Mouse (Mus musculus): ENCODE data around the gene Lztr1. TPM values are rescaled to one million over a fixed set of nuclear protein-coding genes. Genes with fewer than 3 reads are reported as not detected.

The Lztr1 gene
- total and polyA plus RNA-seq, 3 experiments: 24.3 to 98.0 (median 28.5) TPM

GRCm38 (mm10) chr16:17472498-17472897 is 36.0 kb upstream of the Lztr1 start:
- Histone ChIP-seq H3K4me3 (no peak overlapping the region), H3K36me3 (ENCODE audit: control insufficient read depth, insufficient read depth, low read length) (peaks cover 15% of the 10 kb centered on the region), H3K27me3 (ENCODE audit: control insufficient read depth, insufficient read depth, low read length) (no peaks in the 10 kb centered on the region), H3K27ac (no peak overlapping the region), H3K9ac (ENCODE audit: low read depth, low read length) (no peak overlapping the region), H3K79me2 (replicated peaks; ENCODE audit: control insufficient read depth, insufficient read depth, low read length) (peaks cover 9% of the 10 kb centered on the region; the same call in 1 of the 2 replicates), H3K4me1 (ENCODE audit: control insufficient read depth, insufficient read depth, low read length) (peaks cover 3% of the 10 kb centered on the region)
- no peak for DNase-seq
- WGBS: 63% methylated on average over 6 of the region's 6 CpGs
- TF ChIP-seq POLR2A (IDR thresholded peaks at IDR 0.05; ENCODE audit: insufficient read depth, low read depth, low read length): no peak
- no peak for TF ChIP-seq CTCF (IDR thresholded peaks at IDR 0.05)
- TF ChIP-seq EP300 (IDR thresholded peaks at IDR 0.05; ENCODE audit: insufficient read depth, low read depth, low read length): no peak
- intact Hi-C loops (cut with DNase I): no loop called here

DNA sequence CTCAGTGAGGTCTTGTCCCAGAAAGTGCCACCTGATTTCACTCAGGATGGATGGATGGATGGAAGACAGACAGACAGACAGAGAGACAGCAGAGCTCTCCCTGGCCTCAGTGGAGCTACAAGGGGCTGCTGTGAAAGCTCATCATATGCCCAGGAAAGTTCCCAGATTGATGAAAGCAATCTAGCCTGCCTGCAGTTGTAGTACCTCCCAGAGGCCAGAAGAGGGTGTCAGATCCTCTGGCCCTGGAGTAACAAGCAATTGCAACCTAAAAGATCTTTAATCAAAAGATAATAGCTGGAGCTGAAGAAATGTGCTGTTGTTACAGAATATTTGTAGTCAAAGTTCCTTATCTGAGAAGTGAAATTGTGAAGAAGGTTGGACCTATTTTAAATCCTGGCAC is 34.4 kb upstream of the Lztr1 start:
- Histone ChIP-seq H3K79me2 (replicated peaks; ENCODE audit: control insufficient read depth, insufficient read depth, low read length) (peaks cover 9% of the 10 kb centered on the region; the same call in 1 of the 2 replicates), H3K27me3 (ENCODE audit: control insufficient read depth, insufficient read depth, low read length) (no peaks in the 10 kb centered on the region), H3K27ac (no peak overlapping the region), H3K9ac (ENCODE audit: low read depth, low read length) (no peak overlapping the region), H3K4me3 (no peak overlapping the region), H3K36me3 (ENCODE audit: control insufficient read depth, insufficient read depth, low read length) (peaks cover 25% of the 10 kb centered on the region), H3K4me1 (ENCODE audit: control insufficient read depth, insufficient read depth, low read length) (peaks cover 6% of the 10 kb centered on the region)
- no peak for TF ChIP-seq EP300 (IDR thresholded peaks at IDR 0.05; ENCODE audit: insufficient read depth, low read depth, low read length)
- peak; percentile 83 for TF ChIP-seq CTCF (IDR thresholded peaks at IDR 0.05)
- DNase-seq: no peak
- intact Hi-C loops (cut with DNase I): no loop called here

- TF ChIP-seq CTCF (IDR thresholded peaks at IDR 0.05) (no peak), POLR2A (IDR thresholded peaks at IDR 0.05; ENCODE audit: insufficient read depth, low read depth, low read length) (no peak), EP300 (IDR thresholded peaks at IDR 0.05; ENCODE audit: insufficient read depth, low read depth, low read length) (no peak)
- H3K36me3 ChIP-seq (ENCODE audit: control insufficient read depth, insufficient read depth, low read length): peaks cover 22% of the 10 kb centered on the region
- H3K27ac ChIP-seq: no peak overlapping the region
- H3K4me3 ChIP-seq: no peak overlapping the region
- H3K27me3 ChIP-seq (ENCODE audit: control insufficient read depth, insufficient read depth, low read length): no peaks in the 10 kb centered on the region
- intact Hi-C loops (cut with DNase I): no loop called here
- no peak for DNase-seq
- H3K9ac ChIP-seq (ENCODE audit: low read depth, low read length): no peak overlapping the region
- 87% methylated on average over 2 of the region's 2 CpGs for WGBS
- peaks cover 6% of the 10 kb centered on the region for H3K4me1 ChIP-seq (ENCODE audit: control insufficient read depth, insufficient read depth, low read length)
- peaks cover 9% of the 10 kb centered on the region; the same call in 1 of the 2 replicates for H3K79me2 ChIP-seq (replicated peaks; ENCODE audit: control insufficient read depth, insufficient read depth, low read length)
Observed at GRCm38 (mm10) chr16:17474761-17475160, 33.7 kb upstream of the Lztr1 start.

- no peaks in the 10 kb centered on the region for H3K27me3 ChIP-seq (ENCODE audit: control insufficient read depth, insufficient read depth, low read length)
- peaks cover 22% of the 10 kb centered on the region for H3K36me3 ChIP-seq (ENCODE audit: control insufficient read depth, insufficient read depth, low read length)
- no peak overlapping the region for H3K4me3 ChIP-seq
- H3K79me2 ChIP-seq (replicated peaks; ENCODE audit: control insufficient read depth, insufficient read depth, low read length): peaks cover 7% of the 10 kb centered on the region; the same call in 1 of the 2 replicates
- TF ChIP-seq EP300 (IDR thresholded peaks at IDR 0.05; ENCODE audit: insufficient read depth, low read depth, low read length) (no peak), CTCF (IDR thresholded peaks at IDR 0.05) (no peak), POLR2A (IDR thresholded peaks at IDR 0.05; ENCODE audit: insufficient read depth, low read depth, low read length) (no peak)
- no peak overlapping the region for H3K27ac ChIP-seq
- H3K9ac ChIP-seq (ENCODE audit: low read depth, low read length): no peak overlapping the region
- peaks cover 6% of the 10 kb centered on the region for H3K4me1 ChIP-seq (ENCODE audit: control insufficient read depth, insufficient read depth, low read length)
- 90% methylated on average over 4 of the region's 4 CpGs for WGBS
- intact Hi-C loops (cut with DNase I): no loop called here
- no peak for DNase-seq
Observed at GRCm38 (mm10) chr16:17475326-17475725, 33.2 kb upstream of the Lztr1 start.

DNA sequence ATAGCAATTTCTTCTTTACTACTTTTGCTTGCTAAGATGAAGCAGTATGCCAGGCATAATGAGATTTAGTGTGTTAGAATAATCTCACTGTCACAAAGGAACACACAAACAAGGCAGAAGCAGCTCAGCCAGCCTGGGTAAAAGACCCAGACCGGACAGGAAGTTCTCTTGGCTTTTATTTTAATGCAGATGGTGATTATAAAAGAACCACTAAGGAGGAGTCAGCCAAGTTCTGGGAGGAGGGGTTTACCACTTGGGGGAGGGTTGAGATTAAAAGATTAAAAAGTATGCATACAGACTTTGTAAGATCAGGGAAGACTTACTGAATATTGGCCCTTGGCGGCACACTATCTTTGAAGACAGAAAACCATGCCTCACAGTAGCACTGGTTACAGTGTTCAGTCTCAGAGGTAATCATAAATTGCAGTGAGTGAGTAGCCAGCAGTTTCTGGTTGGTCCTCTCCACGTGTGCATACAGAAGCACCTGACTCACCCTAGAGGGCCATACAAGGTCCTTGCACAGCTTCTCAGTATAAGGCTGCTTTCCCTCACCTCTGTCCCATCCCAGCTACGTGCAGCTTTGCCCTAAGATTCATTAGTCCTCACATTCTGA is 30.1 kb upstream of the Lztr1 start:
- Histone ChIP-seq H3K36me3 (ENCODE audit: control insufficient read depth, insufficient read depth, low read length) (peaks cover 15% of the 10 kb centered on the region), H3K4me1 (ENCODE audit: control insufficient read depth, insufficient read depth, low read length) (peaks cover 6% of the 10 kb centered on the region), H3K27me3 (ENCODE audit: control insufficient read depth, insufficient read depth, low read length) (no peaks in the 10 kb centered on the region), H3K27ac (no peak overlapping the region), H3K9ac (ENCODE audit: low read depth, low read length) (no peak overlapping the region), H3K4me3 (no peak overlapping the region), H3K79me2 (replicated peaks; ENCODE audit: control insufficient read depth, insufficient read depth, low read length) (peaks cover 4% of the 10 kb centered on the region; the same call in 1 of the 2 replicates)
- intact Hi-C loops (cut with DNase I): no loop called here
- TF ChIP-seq POLR2A (IDR thresholded peaks at IDR 0.05; ENCODE audit: insufficient read depth, low read depth, low read length) (no peak), CTCF (IDR thresholded peaks at IDR 0.05) (no peak), EP300 (IDR thresholded peaks at IDR 0.05; ENCODE audit: insufficient read depth, low read depth, low read length) (no peak)
- no peak for DNase-seq
- WGBS: 58% methylated on average over 4 of the region's 4 CpGs

- H3K4me1 ChIP-seq (ENCODE audit: control insufficient read depth, insufficient read depth, low read length): peaks cover 5% of the 10 kb centered on the region
- H3K27ac ChIP-seq: no peak overlapping the region
- TF ChIP-seq EP300 (IDR thresholded peaks at IDR 0.05; ENCODE audit: insufficient read depth, low read depth, low read length): no peak
- no peak for TF ChIP-seq POLR2A (IDR thresholded peaks at IDR 0.05; ENCODE audit: insufficient read depth, low read depth, low read length)
- no peak for TF ChIP-seq CTCF (IDR thresholded peaks at IDR 0.05)
- no peak overlapping the region for H3K9ac ChIP-seq (ENCODE audit: low read depth, low read length)
- intact Hi-C loops (cut with DNase I): no loop called here
- WGBS: 58% methylated on average over 2 of the region's 2 CpGs
- no peak overlapping the region for H3K4me3 ChIP-seq
- peaks cover 17% of the 10 kb centered on the region for H3K36me3 ChIP-seq (ENCODE audit: control insufficient read depth, insufficient read depth, low read length)
- DNase-seq: no peak
- H3K27me3 ChIP-seq (ENCODE audit: control insufficient read depth, insufficient read depth, low read length): no peaks in the 10 kb centered on the region
- peaks cover 1% of the 10 kb centered on the region; the same call in 1 of the 2 replicates for H3K79me2 ChIP-seq (replicated peaks; ENCODE audit: control insufficient read depth, insufficient read depth, low read length)
Observed at GRCm38 (mm10) chr16:17481465-17481864, 27.0 kb upstream of the Lztr1 start.
